Mouse (Mus musculus) hindbrain, embryonic 13.5 days (tissue): ENCODE results near the gene Nmnat1. TPM values are rescaled to one million over a fixed set of nuclear protein-coding genes. Genes with fewer than 3 reads are reported as not detected.
"Not testable (repeated sequence)": the region's sequence is repeated elsewhere in the genome, so short reads cannot be mapped to it uniquely, and the experiment has no call there.

ENCODE experiments used
- ATAC-seq: fragments of 200-750 bp; cut with Nextera tagmentation; 2 replicates; pipeline ENCODE4 v1.8.0; 2017; ENCODE audit warnings: moderate TSS enrichment; ENCODE audit not compliant: low FRiP score
- H3K27ac ChIP-seq: fragments of 300-500 bp; sonication (generic); 2 replicates; pipeline ENCODE4 v1.5.1; 2015; ENCODE audit warnings: inconsistent platforms, mild to moderate bottlenecking, moderate library complexity
- H3K27me3 ChIP-seq: fragments of 300-500 bp; sonication (generic); 2 replicates; pipeline ENCODE4 v1.6.1; 2015; ENCODE audit warnings: mild to moderate bottlenecking, inconsistent platforms
- H3K36me3 ChIP-seq: fragments of 300-500 bp; sonication (generic); 2 replicates; pipeline ENCODE4 v1.6.1; 2015; ENCODE audit warnings: mild to moderate bottlenecking, inconsistent platforms
- H3K4me1 ChIP-seq: fragments of 300-500 bp; sonication (generic); replicated peaks from 2 replicates; pipeline ENCODE4 v1.6.1; 2015; ENCODE audit warnings: inconsistent platforms
- H3K4me2 ChIP-seq: fragments of 300-500 bp; sonication (generic); 2 replicates; pipeline ENCODE4 v1.6.1; 2015; ENCODE audit warnings: inconsistent platforms, mild to moderate bottlenecking, moderate library complexity
- H3K4me3 ChIP-seq: fragments of 300-500 bp; sonication (generic); 2 replicates; pipeline ENCODE4 v1.5.1; 2015; ENCODE audit warnings: mild to moderate bottlenecking, inconsistent platforms
- H3K9ac ChIP-seq: fragments of 300-500 bp; sonication (generic); 2 replicates; pipeline ENCODE4 v1.6.1; 2015; ENCODE audit warnings: mild to moderate bottlenecking, inconsistent platforms
- H3K9me3 ChIP-seq: fragments of 300-500 bp; sonication (generic); 2 replicates; pipeline ENCODE4 v1.6.1; 2016; ENCODE audit warnings: inconsistent platforms
- WGBS: fragments of 180-500 bp; shearing (Covaris S2); methylation state at CpG from one replicate; pipeline ENCODE4 v1.1.7; 2015; 5-methylcytosine and 5-hydroxymethylcytosine counted together
- polyA plus RNA-seq: library from polyadenylated mRNA; unstranded; fragments of >200 nt; fragmentation: Nextera tagmentation; extraction: Ambion mirVana; gene quantifications from 2 replicates; pipeline ENCODE4 v1.2.1, GENCODE M21; 2015

The Nmnat1 gene
- polyA plus RNA-seq, 1 experiment from 2014 or later: 10.3 TPM

- peak overlapping the region; percentile 84 for H3K9ac ChIP-seq
- no peaks in the 10 kb centered on the region for H3K27me3 ChIP-seq
- H3K4me3 ChIP-seq: peak overlapping the region; percentile 81
- WGBS: 2% methylated on average over 10 of the region's 10 CpGs
- peaks cover 31% of the 10 kb centered on the region for H3K4me1 ChIP-seq
- H3K9me3 ChIP-seq: no peaks in the 10 kb centered on the region
- H3K4me2 ChIP-seq: peak overlapping the region; percentile 91
- peaks cover 40% of the 10 kb centered on the region for H3K36me3 ChIP-seq
- H3K27ac ChIP-seq: 0 out of 2 replicates have a peak overlapping the region, but pooled peaks have one; percentile 80
- ATAC-seq: no peak
Observed at GRCm38 (mm10) chr4:149485825-149486206, 814 bp upstream of the Nmnat1 start.

- ATAC-seq: 0 out of 2 replicates have a peak, but pooled peaks have one; percentile 12
Observed at GRCm38 (mm10) chr4:149484566-149484965, 436 bp downstream of the Nmnat1 start.

GRCm38 (mm10) chr4:149477078-149477477 lies 7.9 kb downstream of the Nmnat1 start, which contains the start of gene Tmem274:
Gene Tmem274 (plus strand): TSS chr4:149477378.
- Histone ChIP-seq H3K27me3 (no peaks in the 10 kb centered on the region), H3K4me1 (no peaks in the 10 kb centered on the region), H3K9me3 (no peaks in the 10 kb centered on the region), H3K36me3 (peaks cover 21% of the 10 kb centered on the region), H3K9ac (no peak within 1 kb of the TSS), H3K27ac (no peak within 1 kb of the TSS), H3K4me3 (no peak within 1 kb of the TSS), H3K4me2 (no peak within 1 kb of the TSS)
- WGBS: 86% methylated on average over 11 of the region's 11 CpGs
- no peak for ATAC-seq

More at GRCm38 (mm10) chr4:149484566-149484965, 436 bp downstream of the Nmnat1 start:
- Histone ChIP-seq H3K9ac (peak overlapping the region; percentile 84), H3K4me2 (peak overlapping the region; percentile 91), H3K27me3 (no peaks in the 10 kb centered on the region), H3K4me3 (peak overlapping the region; percentile 81), H3K27ac (peak overlapping the region; percentile 80), H3K9me3 (no peaks in the 10 kb centered on the region), H3K36me3 (peaks cover 30% of the 10 kb centered on the region), H3K4me1 (peaks cover 31% of the 10 kb centered on the region)
- 52% methylated on average over 3 of the region's 3 CpGs for WGBS

- Histone ChIP-seq H3K27me3 (no peaks in the 10 kb centered on the region), H3K36me3 (peaks cover 23% of the 10 kb centered on the region), H3K9me3 (no peaks in the 10 kb centered on the region), H3K4me1 (no peaks in the 10 kb centered on the region), H3K4me3 (no peak overlapping the region), H3K9ac (peak overlapping the region; percentile 35; the same call in 1 of the 2 replicates), H3K27ac (no peak overlapping the region), H3K4me2 (no peak overlapping the region)
- no peak for ATAC-seq
- WGBS: 72% methylated on average over 7 of the region's 7 CpGs
Observed at GRCm38 (mm10) chr4:149475096-149475495, 9.9 kb downstream of the Nmnat1 start.

- Histone ChIP-seq H3K27ac (no peak overlapping the region), H3K36me3 (peaks cover 50% of the 10 kb centered on the region), H3K4me2 (no peak overlapping the region), H3K9ac (no peak overlapping the region), H3K27me3 (no peaks in the 10 kb centered on the region), H3K4me1 (no peaks in the 10 kb centered on the region), H3K9me3 (no peaks in the 10 kb centered on the region), H3K4me3 (no peak overlapping the region)
- ATAC-seq: no peak
- 96% methylated on average over 3 of the region's 3 CpGs for WGBS
Observed at GRCm38 (mm10) chr4:149469557-149469956, 15.4 kb downstream of the Nmnat1 start.

- 80% methylated on average over 6 of the region's 6 CpGs for WGBS
Observed at GRCm38 (mm10) chr4:149463435-149463950, 21.5 kb downstream of the Nmnat1 start.

GRCm38 (mm10) chr4:149462305-149462971 lies 22.6 kb downstream of the Nmnat1 start:
- H3K27me3 ChIP-seq: no peaks in the 10 kb centered on the region
- 81% methylated on average over 6 of the region's 6 CpGs for WGBS
- H3K9me3 ChIP-seq: no peaks in the 10 kb centered on the region
- H3K36me3 ChIP-seq: peaks cover 6% of the 10 kb centered on the region; the same call in 1 of the 2 replicates
- H3K4me1 ChIP-seq: peaks cover 4% of the 10 kb centered on the region; the same call in 1 of the 2 replicates
- H3K9ac ChIP-seq: no peak overlapping the region
- H3K4me2 ChIP-seq: no peak overlapping the region
- no peak for ATAC-seq
- no peak overlapping the region for H3K4me3 ChIP-seq
- no peak overlapping the region for H3K27ac ChIP-seq

More at GRCm38 (mm10) chr4:149463435-149463950, 21.5 kb downstream of the Nmnat1 start:
- Histone ChIP-seq H3K27me3 (no peaks in the 10 kb centered on the region), H3K36me3 (peaks cover 13% of the 10 kb centered on the region), H3K4me1 (peaks cover 4% of the 10 kb centered on the region; the same call in 1 of the 2 replicates), H3K27ac (no peak overlapping the region), H3K4me2 (no peak overlapping the region), H3K9ac (no peak overlapping the region), H3K9me3 (no peaks in the 10 kb centered on the region), H3K4me3 (no peak overlapping the region)
- no peak for ATAC-seq

- no peak for ATAC-seq
- no peak overlapping the region for H3K4me2 ChIP-seq
- H3K27me3 ChIP-seq: no peaks in the 10 kb centered on the region
- peaks cover 4% of the 10 kb centered on the region; the same call in 1 of the 2 replicates for H3K4me1 ChIP-seq
- H3K9me3 ChIP-seq: no peaks in the 10 kb centered on the region
- no peak overlapping the region for H3K4me3 ChIP-seq
- H3K36me3 ChIP-seq: peaks cover 4% of the 10 kb centered on the region; the same call in 1 of the 2 replicates
- no peak overlapping the region for H3K27ac ChIP-seq
- no peak overlapping the region for H3K9ac ChIP-seq
- WGBS: 70% methylated on average over 3 of the region's 7 CpGs
Observed at GRCm38 (mm10) chr4:149461579-149462304, 23.3 kb downstream of the Nmnat1 start.

- not testable (repeated sequence) for ATAC-seq, H3K4me2 ChIP-seq, H3K27me3 ChIP-seq, H3K4me3 ChIP-seq, H3K9me3 ChIP-seq, H3K27ac ChIP-seq, H3K36me3 ChIP-seq, H3K9ac ChIP-seq, H3K4me1 ChIP-seq
- 91% methylated on average over 2 of the region's 2 CpGs for WGBS
Observed at GRCm38 (mm10) chr4:149460475-149460874, 24.5 kb downstream of the Nmnat1 start.

GRCm38 (mm10) chr4:149459425-149459824 lies 25.6 kb downstream of the Nmnat1 start:
- Histone ChIP-seq H3K9me3 (no peaks in the 10 kb centered on the region), H3K27ac (no peak overlapping the region), H3K4me1 (peaks cover 4% of the 10 kb centered on the region; the same call in 1 of the 2 replicates), H3K27me3 (no peaks in the 10 kb centered on the region), H3K4me2 (no peak overlapping the region), H3K9ac (no peak overlapping the region), H3K36me3 (no peaks in the 10 kb centered on the region), H3K4me3 (no peak overlapping the region)
- 90% methylated on average over 1 of the region's 1 CpGs for WGBS
- no peak for ATAC-seq

GRCm38 (mm10) chr4:149458526-149458925 lies 26.5 kb downstream of the Nmnat1 start:
- Histone ChIP-seq H3K27ac (no peak overlapping the region), H3K4me2 (no peak overlapping the region), H3K4me1 (peaks cover 4% of the 10 kb centered on the region; the same call in 1 of the 2 replicates), H3K27me3 (no peaks in the 10 kb centered on the region), H3K36me3 (no peaks in the 10 kb centered on the region), H3K9ac (no peak overlapping the region), H3K4me3 (no peak overlapping the region), H3K9me3 (no peaks in the 10 kb centered on the region)
- ATAC-seq: no peak
- 66% methylated on average over 5 of the region's 5 CpGs for WGBS

GRCm38 (mm10) chr4:149457831-149458430 lies 27.1 kb downstream of the Nmnat1 start:
- WGBS: 77% methylated on average over 6 of the region's 6 CpGs

More at GRCm38 (mm10) chr4:149457831-149458430, 27.1 kb downstream of the Nmnat1 start:
- H3K36me3 ChIP-seq: no peaks in the 10 kb centered on the region
- no peak overlapping the region for H3K4me2 ChIP-seq
- H3K4me1 ChIP-seq: peaks cover 4% of the 10 kb centered on the region; the same call in 1 of the 2 replicates
- no peak overlapping the region for H3K27ac ChIP-seq
- H3K4me3 ChIP-seq: no peak overlapping the region
- no peaks in the 10 kb centered on the region for H3K27me3 ChIP-seq
- ATAC-seq: no peak
- no peaks in the 10 kb centered on the region for H3K9me3 ChIP-seq
- no peak overlapping the region for H3K9ac ChIP-seq
